Mouse (Mus musculus) spleen, adult 12 weeks (tissue): ENCODE results near the gene Necap2.
A peak's percentile ranks its signal among the peaks of the same experiment; 100 is the strongest.

Source experiments
- DNase-seq: peaks from one replicate; pipeline ENCODE4 v3.0.0; 2022; ENCODE audit warnings: low spot score

Necap2 gene

GRCm38 (mm10) chr4:141031733-141032132, 46.4 kb downstream of the Necap2 start:
- peak; percentile 67 for DNase-seq

- no peak for DNase-seq
Measured at GRCm38 (mm10) chr4:141030541-141031206, 47.5 kb downstream of the Necap2 start.

GRCm38 (mm10) chr4:141024992-141025391, 53.2 kb downstream of the Necap2 start:
- no peak for DNase-seq

GRCm38 (mm10) chr4:141024052-141024451, 54.1 kb downstream of the Necap2 start:
- DNase-seq, result no peak

- no peak for DNase-seq
Measured at GRCm38 (mm10) chr4:141021614-141021929, 56.6 kb downstream of the Necap2 start.

GRCm38 (mm10) chr4:141020811-141021613, 57.1 kb downstream of the Necap2 start:
- no peak for DNase-seq

GRCm38 (mm10) chr4:141020220-141020619, 57.9 kb downstream of the Necap2 start:
- DNase-seq, result no peak

- no peak for DNase-seq
Measured at GRCm38 (mm10) chr4:141017657-141018436, 60.3 kb downstream of the Necap2 start.
